Mouse (Mus musculus) right cerebral cortex, adult 2 months (tissue): ENCODE results near the gene Pnrc1.

Source experiments
- DNase-seq, 2 experiments: peaks; one replicate each; pipeline ENCODE4 v3.0.0; 2021 to 2022; ENCODE audit warnings: low spot score in 2 of 2

The Pnrc1 gene

GRCm38 (mm10) chr4:33224003-33224675 is 65.8 kb downstream of the Pnrc1 start:
- DNase-seq, result no peak

- no peak for DNase-seq
These were observed 68.1 kb downstream of the Pnrc1 start for GRCm38 (mm10) chr4:33221847-33222246.

GRCm38 (mm10) chr4:33208881-33209841 is 80.8 kb downstream of the Pnrc1 start, which contains the start of gene Srsf12:
Gene Srsf12 (plus strand): TSS chr4:33208991.
- peak; percentile 49 to 53 for DNase-seq

- no peak for DNase-seq
These were observed 82.4 kb downstream of the Pnrc1 start for GRCm38 (mm10) chr4:33207551-33207950.

GRCm38 (mm10) chr4:33204682-33205081 is 85.3 kb downstream of the Pnrc1 start:
- DNase-seq, result peak; percentile 58 to 63

GRCm38 (mm10) chr4:33198117-33198516 is 91.8 kb downstream of the Pnrc1 start:
- DNase-seq, result no peak
